Mouse (Mus musculus): ENCODE results near the gene Atxn7l3. TPM values are rescaled to one million over a fixed set of nuclear protein-coding genes. Genes with fewer than 3 reads are reported as not detected.
"Not testable (repeated sequence)": the region's sequence is repeated elsewhere in the genome, so short reads cannot be mapped to it uniquely, and the experiment has no call there.

Atxn7l3 gene
- total RNA-seq, 2 experiments from 2014 or later = 236 to 242 TPM

DNA sequence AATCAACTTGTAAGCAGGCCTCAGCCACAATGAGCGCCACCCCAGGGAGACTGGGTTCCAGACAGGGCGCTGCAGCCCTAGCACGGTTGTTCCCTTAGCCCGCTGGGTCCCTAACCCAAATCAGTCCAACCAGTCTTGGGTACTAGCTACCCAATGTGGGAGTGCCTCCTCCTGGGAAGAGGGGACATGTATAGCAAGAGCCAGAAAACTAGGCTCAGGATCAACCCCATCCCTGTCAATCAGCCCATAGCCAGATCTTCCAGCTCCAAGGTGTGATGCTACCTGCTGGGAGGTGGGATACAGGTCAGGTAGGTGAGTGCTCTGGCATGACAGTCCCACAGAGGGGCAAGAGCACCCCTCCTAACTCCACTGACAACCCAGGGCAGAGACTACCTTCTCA is 6.3 kb downstream of the Atxn7l3 start:
- Histone ChIP-seq H3K27ac (no peak overlapping the region), H3K4me3 (no peak overlapping the region)
- no peak for DNase-seq (ENCODE audit: extremely low spot score in 1 of 2, low spot score in 2 of 2)
- intact Hi-C loops (cut with DNase I) = no loop called here
- no peak for TF ChIP-seq CTCF (IDR thresholded peaks at IDR 0.05)

DNA sequence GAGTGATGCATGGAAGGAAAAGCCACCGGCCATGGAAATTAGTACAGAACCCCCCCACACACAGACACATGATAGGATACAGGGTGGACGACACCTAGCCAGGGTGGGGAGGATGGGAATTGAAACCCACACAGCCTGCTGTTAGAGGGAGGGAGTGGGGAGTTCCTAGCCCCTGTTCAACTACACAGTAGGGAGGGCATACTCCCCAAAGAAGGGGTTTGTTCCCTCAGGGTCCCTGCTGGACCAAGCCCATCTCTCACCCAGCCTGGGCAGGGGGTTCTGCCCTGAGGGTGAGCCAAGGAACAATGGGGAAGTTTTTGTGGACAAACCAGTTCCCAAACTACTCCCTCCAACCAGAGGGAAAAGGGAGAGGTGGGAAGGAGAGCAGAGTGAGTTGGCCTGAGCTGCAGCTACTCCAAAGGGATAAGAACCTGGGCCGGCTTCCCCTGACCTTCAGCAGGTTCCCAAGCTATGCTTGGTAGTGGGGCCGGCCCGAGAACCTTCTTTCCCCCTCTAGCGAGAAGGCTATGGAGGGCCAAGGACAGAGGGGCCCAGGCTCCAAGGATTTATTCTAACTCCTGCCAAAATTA is 6.8 kb downstream of the Atxn7l3 start:
- no peak overlapping the region for H3K27ac ChIP-seq

DNA sequence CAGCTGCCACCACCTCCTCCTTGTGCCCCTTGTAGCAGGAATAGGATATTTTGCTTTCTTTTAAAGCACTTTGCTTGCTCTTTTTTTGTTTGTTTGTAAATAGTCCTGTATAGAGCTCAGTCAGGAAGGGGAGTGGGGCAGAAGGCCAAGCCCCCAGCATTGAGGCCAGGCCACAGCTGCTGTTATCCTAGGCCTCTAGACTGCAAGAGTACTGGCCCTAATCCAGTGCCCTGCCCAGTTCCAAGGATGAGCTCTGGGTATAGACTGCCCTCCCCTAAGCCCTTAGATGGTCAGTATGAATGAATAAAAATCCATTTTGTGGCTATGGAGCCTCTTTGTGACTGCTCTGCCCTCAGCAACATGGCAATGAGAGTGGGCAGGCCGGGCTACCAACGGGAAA is 7.5 kb downstream of the Atxn7l3 start:
- intact Hi-C loops (cut with DNase I) = no loop called here
- TF ChIP-seq CTCF (IDR thresholded peaks at IDR 0.05) = no peak
- H3K27ac ChIP-seq = no peak overlapping the region
- no peak overlapping the region for H3K4me3 ChIP-seq
- DNase-seq (ENCODE audit: extremely low spot score in 1 of 2, low spot score in 2 of 2) = no peak

More for the DNA sequence above, 6.8 kb downstream of the Atxn7l3 start:
- no peak for DNase-seq (ENCODE audit: extremely low spot score in 1 of 2, low spot score in 2 of 2)
- H3K4me3 ChIP-seq = no peak overlapping the region
- TF ChIP-seq CTCF (IDR thresholded peaks at IDR 0.05) = no peak
- intact Hi-C loops (cut with DNase I) = no loop called here

DNA sequence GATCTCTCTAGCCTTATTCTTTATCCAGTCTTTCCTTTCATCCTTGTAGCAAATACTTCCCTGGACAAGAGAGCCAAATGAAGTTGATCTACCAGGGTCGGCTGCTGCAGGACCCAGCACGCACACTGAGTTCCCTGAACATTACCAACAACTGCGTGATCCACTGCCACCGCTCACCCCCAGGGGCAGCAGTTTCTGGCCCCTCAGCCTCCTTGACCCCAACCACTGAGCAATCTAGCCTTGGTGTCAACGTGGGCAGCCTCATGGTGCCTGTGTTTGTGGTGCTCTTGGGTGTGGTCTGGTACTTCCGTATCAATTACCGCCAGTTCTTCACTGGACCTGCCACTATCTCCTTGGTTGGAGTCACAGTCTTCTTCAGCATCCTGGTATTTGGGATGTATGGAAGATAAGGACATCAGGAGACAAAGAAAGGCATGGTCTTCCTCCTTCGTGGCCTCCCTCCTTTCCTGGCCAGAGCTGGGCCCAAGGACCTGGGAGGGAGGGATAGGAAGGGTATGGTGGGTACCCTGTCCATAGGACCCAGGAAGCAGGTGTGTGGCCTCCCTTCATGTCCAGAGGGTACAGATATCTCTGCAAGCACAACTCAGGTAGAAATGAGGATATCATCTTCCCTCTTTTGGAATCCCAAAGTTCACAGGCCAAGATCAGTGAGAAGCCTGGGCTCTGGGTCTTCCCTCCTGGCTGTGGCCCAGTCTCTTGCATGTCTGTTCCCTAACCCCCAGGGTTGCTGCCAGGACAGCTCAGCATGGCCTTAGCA is 8.2 kb downstream of the Atxn7l3 start:
- Histone ChIP-seq H3K4me3 (no peak overlapping the region), H3K27ac (no peak overlapping the region)
- intact Hi-C loops (cut with DNase I) = no loop called here
- no peak for DNase-seq (ENCODE audit: extremely low spot score in 1 of 2, low spot score in 2 of 2)
- TF ChIP-seq CTCF (IDR thresholded peaks at IDR 0.05) = no peak

DNA sequence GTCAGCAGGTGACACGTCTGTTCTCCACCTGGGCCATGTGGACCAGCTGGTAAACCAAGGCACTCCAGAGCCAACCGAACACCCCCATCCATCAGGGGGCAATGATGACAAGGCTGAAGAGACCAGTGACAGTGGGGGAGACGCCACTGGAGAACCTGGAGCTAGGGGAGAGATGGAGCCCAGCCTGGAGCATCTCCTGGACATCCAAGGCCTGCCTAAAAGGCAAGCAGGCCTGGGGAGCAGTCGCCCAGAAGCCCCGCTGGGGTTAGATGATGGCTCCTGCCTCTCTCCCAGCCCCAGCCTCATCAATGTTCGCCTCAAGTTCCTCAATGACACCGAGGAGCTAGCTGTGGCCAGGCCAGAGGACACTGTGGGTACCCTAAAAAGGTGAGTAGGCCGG is 8.9 kb downstream of the Atxn7l3 start:
- intact Hi-C loops (cut with DNase I) = no loop called here
- no peak overlapping the region for H3K4me3 ChIP-seq
- H3K27ac ChIP-seq = no peak overlapping the region
- no peak for TF ChIP-seq CTCF (IDR thresholded peaks at IDR 0.05)
- DNase-seq (ENCODE audit: extremely low spot score in 1 of 2, low spot score in 2 of 2) = no peak

DNA sequence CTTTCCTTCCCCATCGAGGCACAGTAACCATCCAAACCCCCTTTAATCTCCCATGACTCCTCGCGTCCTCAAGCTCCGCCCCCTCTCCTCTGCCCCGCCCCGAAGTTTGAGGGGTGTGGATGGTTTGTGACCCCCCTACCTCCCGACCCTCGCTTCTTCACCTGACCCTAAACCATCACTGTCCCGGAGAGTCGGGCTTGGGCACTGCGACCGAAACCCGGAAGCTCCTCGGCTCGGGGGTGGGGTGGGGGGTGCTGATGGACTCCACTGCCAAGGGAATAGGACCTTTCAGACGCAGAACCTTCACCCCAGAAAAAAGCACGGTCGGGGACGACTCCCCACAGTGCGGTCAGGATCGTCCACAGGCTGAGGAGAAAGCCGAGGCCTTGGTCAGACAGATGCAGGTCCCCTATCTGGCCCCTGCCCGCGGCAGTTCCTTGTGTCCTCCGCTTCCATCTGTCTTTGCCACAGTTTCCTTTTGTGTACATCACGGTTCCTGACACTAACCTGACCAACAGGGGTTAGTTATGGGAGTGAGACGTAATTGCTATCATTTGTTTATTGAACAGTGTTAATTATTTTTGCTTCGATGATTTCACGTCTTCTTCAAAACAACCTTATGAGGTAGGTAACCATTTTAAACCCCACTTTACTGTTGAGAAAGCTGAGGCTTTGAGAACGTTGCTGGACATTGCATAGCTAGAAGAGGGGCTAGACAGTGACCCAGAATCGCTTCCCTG is 11.2 kb downstream of the Atxn7l3 start:
- no peak for TF ChIP-seq CTCF (IDR thresholded peaks at IDR 0.05)
- Histone ChIP-seq H3K27ac (peak overlapping the region; percentile 92), H3K4me3 (peak overlapping the region; percentile 67)
- intact Hi-C loops (cut with DNase I) = no loop called here
- DNase-seq (ENCODE audit: extremely low spot score in 1 of 2, low spot score in 2 of 2) = no peak

DNA sequence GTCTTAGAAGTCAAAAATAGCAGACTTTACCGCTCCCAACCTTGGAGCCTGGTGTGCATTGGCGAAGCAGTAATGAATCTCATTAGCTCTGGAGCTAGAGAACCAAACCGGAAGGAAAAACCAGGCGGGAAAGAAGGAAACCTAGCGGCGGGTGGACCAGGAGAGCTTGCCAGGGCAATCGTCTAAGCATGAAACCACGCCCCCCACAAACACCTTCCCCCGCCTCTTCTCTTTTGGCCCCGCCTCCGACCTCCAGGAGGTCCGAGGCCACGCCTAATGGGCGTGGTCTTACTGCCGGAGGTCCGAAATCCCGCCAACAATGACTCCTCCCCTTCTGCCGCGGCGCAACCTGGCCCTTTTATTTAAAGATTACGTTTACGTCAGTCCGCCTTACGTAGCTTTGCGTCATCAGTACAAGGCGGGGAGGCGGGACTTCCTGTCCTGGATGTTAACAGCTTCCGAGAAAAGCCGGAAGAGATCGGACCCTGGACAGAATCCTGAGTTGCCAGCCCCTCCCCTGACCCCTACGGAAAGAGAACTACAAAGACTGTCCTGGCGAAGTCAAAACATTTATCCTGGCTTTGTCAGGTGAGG is 11.8 kb downstream of the Atxn7l3 start, which contains the start of gene Tmub2:
Gene Tmub2 (plus strand): TSS at position 431 of the 594 bp plus-strand sequence.
- H3K27ac ChIP-seq = peak within 1 kb of the TSS; percentile 92
- H3K4me3 ChIP-seq = peak within 1 kb of the TSS; percentile 67
- TF ChIP-seq CTCF (IDR thresholded peaks at IDR 0.05) = no peak; the same call in 1 of the 2 replicates
- DNase-seq (ENCODE audit: extremely low spot score in 1 of 2, low spot score in 2 of 2) = peak; percentile 91 to 94
- intact Hi-C loops (cut with DNase I) = no loop called here

DNA sequence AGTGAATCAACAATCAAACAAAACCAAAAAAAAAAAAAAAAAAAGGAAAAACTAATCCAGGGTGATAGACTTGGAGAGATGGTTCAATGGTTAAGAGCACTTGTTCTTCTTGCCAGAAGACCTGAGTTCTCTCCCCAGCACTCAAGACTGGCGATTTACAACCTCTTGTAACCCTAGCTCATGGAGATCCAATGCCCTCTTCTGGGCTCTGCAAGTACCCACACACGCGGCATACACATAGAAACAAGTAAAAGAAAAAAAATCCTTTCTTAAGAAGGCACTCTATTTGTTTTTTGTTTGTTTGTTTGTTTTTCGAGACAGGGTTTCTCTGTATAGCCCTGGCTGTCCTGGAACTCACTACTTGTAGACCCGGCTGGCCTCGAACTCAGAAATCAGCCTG is 12.5 kb downstream of the Atxn7l3 start:
- peak overlapping the region; percentile 92 for H3K27ac ChIP-seq
- intact Hi-C loops (cut with DNase I) = no loop called here
- DNase-seq (ENCODE audit: extremely low spot score in 1 of 2, low spot score in 2 of 2) = no peak
- TF ChIP-seq CTCF (IDR thresholded peaks at IDR 0.05) = no peak
- H3K4me3 ChIP-seq = peak overlapping the region; percentile 67; the same call in 1 of the 2 replicates

DNA sequence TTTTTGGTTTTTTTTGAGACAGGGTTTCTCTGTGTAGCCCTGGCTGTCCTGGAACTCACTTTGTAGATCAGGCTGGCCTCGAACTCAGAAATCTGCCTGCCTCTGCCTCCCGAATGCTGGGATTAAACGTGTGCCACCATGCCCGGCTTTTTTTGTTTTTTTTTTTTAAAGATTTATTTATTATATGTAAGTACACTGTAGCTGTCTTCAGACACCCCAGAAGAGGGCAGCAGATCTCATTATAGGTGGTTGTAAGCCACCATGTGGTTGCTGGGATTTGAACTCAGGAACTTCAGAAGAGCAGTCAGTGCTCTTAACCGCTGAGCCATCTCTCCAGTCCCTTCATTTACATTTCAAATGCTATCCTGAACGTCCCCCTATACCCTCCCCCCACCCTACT is 16.2 kb downstream of the Atxn7l3 start:
- intact Hi-C loops (cut with DNase I); DNase-seq (ENCODE audit: extremely low spot score in 1 of 2, low spot score in 2 of 2): not testable (repeated sequence)

DNA sequence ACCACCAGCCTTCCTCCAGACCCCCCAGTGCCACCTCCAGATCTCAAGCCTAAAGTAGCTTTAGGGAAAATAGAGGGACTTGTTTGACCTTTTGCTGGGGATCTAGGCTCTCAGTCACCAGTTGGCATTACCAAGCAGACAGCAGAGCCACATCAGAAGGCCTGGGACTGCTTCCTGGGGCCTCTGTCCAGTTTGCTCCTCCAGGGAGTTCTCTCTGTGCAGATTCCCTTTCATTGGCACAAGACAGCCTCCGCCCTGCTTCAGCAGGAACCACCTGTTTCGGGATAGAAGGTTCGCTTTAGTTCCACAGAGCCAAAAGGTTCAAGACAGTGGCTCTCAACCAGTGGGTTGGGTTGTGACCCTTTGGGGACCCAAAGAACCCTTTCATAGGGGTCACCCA is 16.8 kb downstream of the Atxn7l3 start:
- intact Hi-C loops (cut with DNase I) = no loop called here
- no peak overlapping the region for H3K27ac ChIP-seq
- H3K4me3 ChIP-seq = no peak overlapping the region
- no peak for TF ChIP-seq CTCF (IDR thresholded peaks at IDR 0.05)
- no peak for DNase-seq (ENCODE audit: extremely low spot score in 1 of 2, low spot score in 2 of 2)

More for the DNA sequence above, 16.2 kb downstream of the Atxn7l3 start:
- not testable (repeated sequence) for H3K27ac ChIP-seq, H3K4me3 ChIP-seq
- TF ChIP-seq CTCF (IDR thresholded peaks at IDR 0.05) = peak; percentile 26

DNA sequence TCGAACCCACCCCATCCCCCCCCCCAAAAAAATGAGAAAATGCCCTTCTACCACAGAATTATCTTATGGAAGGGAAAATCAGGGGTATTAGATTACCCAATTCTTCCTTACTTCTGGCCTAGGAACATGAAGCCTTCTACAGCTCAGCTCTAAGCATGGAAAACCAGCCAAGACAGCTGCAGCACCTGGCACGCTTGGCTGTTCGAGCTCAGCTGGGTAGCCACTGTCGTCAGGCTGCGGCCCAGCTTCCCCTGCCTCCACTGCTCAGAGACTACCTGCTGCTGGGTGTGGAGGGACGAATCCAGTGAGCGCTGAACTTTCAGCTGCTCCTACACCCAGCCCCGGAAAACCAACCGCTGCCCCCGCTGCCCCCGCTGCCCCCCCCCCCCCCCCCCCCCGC is 18.7 kb downstream of the Atxn7l3 start:
- no peak for DNase-seq (ENCODE audit: extremely low spot score in 1 of 2, low spot score in 2 of 2)
- no peak for TF ChIP-seq CTCF (IDR thresholded peaks at IDR 0.05)
- intact Hi-C loops (cut with DNase I) = no loop called here

More for the DNA sequence above, 18.7 kb downstream of the Atxn7l3 start:
- Histone ChIP-seq H3K4me3 (no peak overlapping the region), H3K27ac (no peak overlapping the region)
